Mouse (Mus musculus) mesoderm, embryonic 11.5 days (tissue): ENCODE measurements around the gene Sox3.

Experiments used
- DNase-seq: peaks from one replicate; pipeline ENCODE4 v3.0.0-alpha.2; 2012; ENCODE audit warnings: low read depth, low spot score

Gene Sox3

DNA sequence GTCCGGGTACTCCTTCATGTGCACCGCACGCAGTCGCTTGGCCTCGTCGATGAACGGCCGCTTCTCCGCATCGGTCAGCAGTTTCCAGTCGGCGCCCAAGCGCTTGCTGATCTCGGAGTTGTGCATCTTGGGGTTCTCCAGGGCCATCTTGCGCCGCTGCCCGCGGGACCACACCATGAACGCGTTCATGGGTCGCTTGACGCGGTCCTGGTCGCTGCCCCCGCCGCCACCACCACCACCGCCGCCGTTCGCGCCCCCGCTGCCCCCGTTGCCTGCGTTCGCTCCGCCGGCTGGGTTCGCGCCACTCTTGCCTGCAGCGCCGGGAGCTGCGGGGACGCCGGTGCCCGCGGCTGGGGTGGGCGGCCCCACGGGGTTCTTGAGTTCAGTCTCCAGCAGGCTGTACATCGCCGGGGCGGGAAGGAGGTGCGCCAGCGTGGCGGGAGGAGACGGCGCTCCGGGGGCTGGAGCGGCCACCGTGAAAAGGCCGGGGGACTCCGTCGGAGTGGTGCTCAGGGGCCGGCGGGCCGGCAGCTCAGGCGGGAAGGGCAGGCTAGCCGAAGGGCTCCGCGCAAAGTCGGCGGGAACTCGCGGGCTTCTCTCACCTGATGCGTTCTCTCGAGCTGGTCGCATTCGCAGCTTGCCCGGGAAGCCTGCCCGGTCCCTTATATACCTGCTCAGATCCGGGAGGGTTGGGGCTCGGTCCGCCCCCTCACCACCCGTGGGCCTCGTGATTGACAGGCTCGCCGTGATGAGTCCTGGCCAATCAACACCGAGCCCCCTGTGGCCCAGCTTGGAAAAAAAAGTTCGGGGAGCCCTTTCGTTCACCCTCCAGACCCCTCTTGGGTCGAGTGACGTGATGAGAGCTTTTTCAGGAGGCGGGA lies at the start of gene Sox3:
Gene Sox3, minus strand, starts transcription at position 630 of the 881 bp plus-strand sequence.
- peak; percentile 61 for DNase-seq

GRCm38 (mm10) chrX:60940225-60940624 lies 47.0 kb upstream of the Sox3 start:
- no peak for DNase-seq

- DNase-seq: no peak
Measured at GRCm38 (mm10) chrX:60899546-60899945, 6.3 kb upstream of the Sox3 start.

GRCm38 (mm10) chrX:60898641-60899040 lies 5.4 kb upstream of the Sox3 start:
- no peak for DNase-seq

GRCm38 (mm10) chrX:60896296-60896695 lies 3.1 kb upstream of the Sox3 start:
- no peak for DNase-seq

GRCm38 (mm10) chrX:60895416-60895815 lies 2.2 kb upstream of the Sox3 start:
- DNase-seq: no peak

DNA sequence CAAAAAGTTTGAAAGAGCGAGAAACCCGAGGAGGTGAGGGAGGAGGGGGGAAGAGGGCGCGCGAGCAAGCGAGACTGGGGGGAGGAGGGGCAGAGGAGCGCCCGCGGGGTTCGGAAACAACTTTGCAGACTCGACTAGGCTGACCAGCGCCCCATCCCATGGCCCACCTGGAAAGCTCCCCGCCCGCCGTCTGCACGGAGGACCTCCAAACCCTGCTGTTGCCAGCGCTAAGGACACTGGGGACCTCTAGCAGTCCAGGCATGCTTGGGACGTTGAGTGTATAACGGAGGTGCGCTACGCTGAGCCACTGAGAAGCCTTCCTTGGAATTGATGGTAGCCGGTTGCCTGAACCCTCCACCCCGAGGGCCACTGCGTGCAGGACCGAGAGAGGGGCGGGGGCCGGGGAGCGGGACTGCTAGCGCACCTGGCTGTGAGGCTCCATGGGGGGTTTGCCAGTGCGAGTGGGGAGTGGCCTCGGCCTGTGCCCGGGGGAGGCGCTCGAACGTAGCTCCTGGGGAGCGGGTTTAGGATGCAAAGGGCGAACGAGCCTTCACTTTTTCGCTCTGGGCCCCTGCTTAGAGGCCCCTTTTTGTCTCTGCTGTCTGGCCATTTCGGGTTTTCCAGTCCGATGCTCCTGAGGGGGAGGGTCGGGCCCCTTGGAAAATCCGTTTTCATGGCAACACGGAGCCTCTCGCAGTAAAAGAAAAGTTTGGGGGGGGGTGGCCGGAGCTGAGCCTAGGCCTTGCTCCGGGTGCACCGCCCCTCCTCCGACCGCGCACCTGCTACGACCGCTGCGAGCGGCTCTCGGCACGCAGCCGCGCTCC lies 702 bp upstream of the Sox3 start:
- no peak for DNase-seq

DNA sequence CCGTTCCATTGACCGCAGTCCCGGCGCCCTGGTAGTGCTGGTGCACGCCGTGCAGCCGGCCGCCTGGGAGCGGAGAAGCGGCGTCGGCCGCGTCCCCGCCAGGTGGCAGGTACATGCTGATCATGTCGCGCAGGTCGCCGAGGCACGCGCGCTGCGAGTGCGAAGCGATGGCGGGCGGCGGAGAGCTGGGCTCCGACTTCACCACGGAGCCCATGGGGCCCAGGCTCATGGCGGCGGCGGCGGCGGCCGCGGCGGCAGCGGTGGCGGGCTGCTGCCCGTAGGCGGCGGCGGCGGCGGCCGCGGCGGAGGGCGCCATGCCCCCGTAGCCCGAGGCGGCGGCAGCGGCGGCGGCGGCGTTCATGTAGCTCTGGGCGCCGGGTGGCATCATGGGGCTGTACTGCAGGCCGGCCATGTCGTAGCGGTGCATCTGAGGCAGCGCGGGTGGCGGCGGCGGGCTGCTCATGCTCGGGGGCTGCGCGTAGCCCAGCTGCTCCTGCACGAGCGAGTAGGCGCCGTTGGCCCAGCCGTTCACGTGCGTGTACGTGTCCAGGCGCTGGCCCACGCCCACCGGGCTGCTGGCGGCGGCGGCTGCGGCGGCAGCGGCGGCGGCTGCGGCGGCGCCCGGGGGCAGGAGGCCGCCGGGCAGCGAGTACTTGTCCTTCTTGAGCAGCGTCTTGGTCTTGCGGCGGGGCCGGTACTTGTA lies 981 bp downstream of the Sox3 start:
- DNase-seq: no peak

DNA sequence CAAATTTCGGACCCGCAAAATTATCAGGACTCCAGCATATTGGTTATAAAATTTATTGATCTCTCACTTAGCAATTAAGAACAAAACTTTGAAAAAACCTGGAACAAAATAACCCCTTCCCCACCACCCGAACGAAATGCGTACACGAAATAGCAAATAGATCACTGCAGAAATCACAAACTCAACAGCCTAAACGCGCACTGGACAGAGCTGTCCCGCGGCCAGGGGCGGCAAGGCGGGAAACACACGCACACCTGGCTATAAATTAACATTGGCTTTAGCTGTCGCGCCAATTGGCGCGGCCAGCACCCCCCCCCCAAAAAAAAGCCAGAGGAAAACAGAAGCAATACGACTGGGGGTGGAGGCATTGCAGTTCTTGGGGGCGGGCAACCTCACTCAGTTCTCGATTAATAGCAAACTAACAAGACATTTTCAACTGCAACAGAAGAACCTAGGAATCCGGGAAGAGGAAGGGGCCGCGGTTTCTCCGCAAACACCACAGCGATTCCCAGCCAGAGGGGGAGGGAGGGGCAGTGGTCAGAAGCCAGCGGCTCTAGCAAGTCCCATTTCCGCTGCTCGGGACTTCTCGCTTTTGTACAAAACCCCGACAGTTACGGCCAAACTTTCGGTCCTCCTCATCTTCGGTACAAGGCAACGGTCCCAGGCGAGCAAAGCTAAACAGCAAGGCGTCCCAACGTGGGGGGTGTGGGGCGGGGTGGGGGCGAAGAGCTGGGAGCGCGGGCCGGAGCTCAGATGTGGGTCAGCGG lies 1.7 kb downstream of the Sox3 start:
- no peak for DNase-seq

DNA sequence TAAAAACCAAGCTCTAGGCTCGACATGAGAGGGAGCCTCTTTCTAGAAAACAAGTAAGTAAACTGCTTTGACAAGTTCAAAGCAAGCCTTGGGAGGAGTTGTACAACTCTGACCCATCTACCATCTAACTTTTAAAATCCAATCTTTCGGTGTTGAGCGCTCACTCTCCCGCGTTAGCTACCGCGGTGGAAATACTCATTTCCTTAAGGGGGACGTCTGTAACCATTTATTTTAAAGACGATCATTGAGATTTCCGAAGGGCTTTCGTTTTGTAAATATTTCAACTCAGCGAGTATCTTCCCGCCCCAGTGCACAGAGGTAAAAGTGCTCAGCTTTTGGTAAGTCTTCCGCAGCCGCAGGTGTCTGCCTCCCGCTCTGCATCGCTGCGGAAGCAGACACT lies 2.6 kb downstream of the Sox3 start:
- no peak for DNase-seq

DNA sequence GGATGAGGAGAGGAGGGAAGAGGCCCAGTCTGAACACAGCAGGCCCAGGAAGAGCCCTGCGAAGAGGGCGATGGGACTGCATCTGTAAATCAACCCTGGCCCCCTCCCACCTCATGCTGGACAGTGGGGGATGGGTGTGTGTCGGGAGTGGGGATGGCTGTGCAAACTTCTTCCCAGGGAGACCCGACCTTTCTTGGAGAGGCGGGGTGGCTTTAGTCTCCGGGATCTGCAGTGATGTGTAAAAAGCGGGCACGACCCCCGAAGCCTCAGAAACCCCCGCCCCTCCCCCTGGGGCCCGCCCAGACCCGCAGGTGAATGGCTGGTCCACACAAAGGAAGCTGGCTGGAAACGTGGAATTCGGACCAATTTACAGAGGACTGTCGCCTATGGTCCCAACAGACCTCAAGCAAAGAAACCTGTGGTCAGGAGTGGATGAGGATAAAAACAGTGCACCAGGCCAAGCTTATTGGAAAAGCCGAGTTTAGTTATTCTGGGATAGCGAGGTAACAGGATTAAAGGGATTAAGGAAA lies 3.2 kb downstream of the Sox3 start:
- no peak for DNase-seq
